Mouse (Mus musculus) bone marrow, adult 2 months (tissue): Measurements from ENCODE around the gene Fchsd2.

Source experiments
- CTCF ChIP-seq: fragments of 200-500 bp; IDR thresholded peaks from 2 replicates; pipeline ENCODE4 v1.5.1; 2011; ENCODE audit warnings: low read length, control low read depth; ENCODE audit not compliant: control insufficient read depth, insufficient read depth
- POLR2A ChIP-seq: fragments of 200-500 bp; IDR thresholded peaks from 2 replicates; pipeline ENCODE4 v1.6.1; 2011; ENCODE audit warnings: low read depth, mild to moderate bottlenecking, control low read depth, low read length, borderline replicate concordance; ENCODE audit not compliant: control insufficient read depth

- no peak for TF ChIP-seq CTCF
- no peak for TF ChIP-seq POLR2A
These were observed 30.4 kb upstream of the Fchsd2 start for GRCm38 (mm10) chr7:101062246-101062645.
